ENCODE assay signal across 24 mouse cellular contexts in the genomic region with DNA sequence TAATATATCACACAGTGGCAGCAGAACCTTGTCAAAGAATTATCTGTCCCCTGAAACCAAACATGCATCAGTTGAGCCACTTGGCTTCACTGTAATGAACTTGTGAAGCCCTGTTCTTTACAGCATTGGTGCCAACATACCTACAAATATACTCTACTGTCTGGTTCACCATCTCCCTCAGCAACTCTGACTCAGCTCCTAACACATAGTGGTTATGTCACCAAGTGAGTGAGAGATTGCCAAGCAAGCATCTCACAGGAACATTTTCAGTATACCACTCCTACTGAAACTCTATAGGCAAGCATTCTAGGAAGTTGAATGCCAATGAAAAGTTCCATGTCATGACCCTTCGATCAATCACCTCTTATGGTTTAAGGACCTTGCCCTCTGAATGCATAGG.
"Had no signal": no experiment of that assay in that cellular context is flagged by ENCODE, and none has a peak within 500 bp of the region (broad histone marks: within the 10 kb centered on the region; RNA-seq: fewer than 3 reads in every experiment).

No protein-coding gene starts in this region.

- DNase-seq: forebrain, postnatal 0 days; gastrocnemius, postnatal 14 days; gastrocnemius, postnatal 36 days; heart, adult 18-20 months; heart, postnatal 14 days; heart, postnatal 36 days; kidney, adult 11 months; kidney, adult 2 months; kidney, adult 9 months; kidney, postnatal 14 days; kidney, postnatal 36 days; layer of hippocampus, adult 9-11 months; left cerebral cortex, postnatal 4 days had no signal

- H3K4me3 ChIP-seq: heart, embryonic 13.5 days; heart, embryonic 15.5 days; hindbrain, embryonic 13.5 days; hindbrain, embryonic 15.5 days; kidney, embryonic 15.5 days; limb, embryonic 13.5 days; limb, embryonic 15.5 days; liver, embryonic 12.5 days had no signal

- H3K27ac ChIP-seq: heart, embryonic 13.5 days; heart, embryonic 15.5 days; hindbrain, embryonic 13.5 days; hindbrain, embryonic 15.5 days; hindbrain, postnatal 0 days; kidney, embryonic 15.5 days; kidney, postnatal 0 days; limb, embryonic 13.5 days; limb, embryonic 15.5 days; liver, embryonic 12.5 days; liver, embryonic 14.5 days had no signal
